Mouse (Mus musculus): ENCODE results near the gene Fam107b.

- peak; percentile 94 for TF ChIP-seq CTCF (IDR thresholded peaks at IDR 0.05)
- TF ChIP-seq EP300 (IDR thresholded peaks at IDR 0.05), result no peak
These were observed 199.0 kb downstream of the Fam107b start for GRCm38 (mm10) chr2:3769260-3769659.

Measured in lung, postnatal 0 days (tissue).